Mouse (Mus musculus): ENCODE results near the gene Shisa5. TPM values are rescaled to one million over a fixed set of nuclear protein-coding genes. Genes with fewer than 3 reads are reported as not detected.

The Shisa5 gene
- total and polyA plus RNA-seq, 3 experiments, result 41.0 to 71.7 TPM; not detected in 1

- Histone ChIP-seq H3K9ac (ENCODE audit: control insufficient read depth, low read depth, low read length, poor library complexity, severe bottlenecking) (no peak overlapping the region), H3K27ac (ENCODE audit: control insufficient read depth, low read depth, low read length) (no peak overlapping the region), H3K4me3 (ENCODE audit: control insufficient read depth in 1 of 2, insufficient read depth in 1 of 2, low read depth in 2 of 2, low read length in 2 of 2) (no peak overlapping the region), H3K9me3 (replicated peaks; ENCODE audit: insufficient read depth, low read length) (no peaks in the 10 kb centered on the region), H3K27me3 (ENCODE audit: control insufficient read depth in 1 of 2, insufficient read depth in 2 of 2, low read length in 2 of 2) (no peaks in the 10 kb centered on the region), H3K36me3 (ENCODE audit: control insufficient read depth in 1 of 2, insufficient read depth in 2 of 2, low read length in 2 of 2) (peaks cover 7 to 8% of the 10 kb centered on the region in 2 experiments), H3K4me1 (ENCODE audit: control insufficient read depth in 1 of 2, insufficient read depth in 2 of 2, low read length in 2 of 2) (peaks cover 0 to 6% of the 10 kb centered on the region in 2 experiments; a peak in 1 of 4 replicates), H3K79me2 (ENCODE audit: control insufficient read depth, insufficient read depth, low read length, poor library complexity) (peaks cover 10% of the 10 kb centered on the region)
- DNase-seq (ENCODE audit: low read depth, low spot score), result no peak
- TF ChIP-seq USF2 (IDR thresholded peaks at IDR 0.05; ENCODE audit: borderline replicate concordance in 1 of 2, insufficient read depth in 1 of 2, low read depth in 1 of 2, low read length in 2 of 2), result no peak
- peak; percentile 33; the same call in 1 of the 2 replicates for TF ChIP-seq SMC3 (IDR thresholded peaks at IDR 0.05; ENCODE audit: low read depth, low read length)
- peak; percentile 4 for TF ChIP-seq RAD21 (IDR thresholded peaks at IDR 0.05; ENCODE audit: low read depth, low read length)
- TF ChIP-seq CTCF (IDR thresholded peaks at IDR 0.05 in 2 of 3, conservative IDR thresholded peaks at IDR 0.05 in 1 of 3; ENCODE audit: control insufficient read depth in 1 of 3, insufficient read depth in 1 of 3, low read depth in 2 of 3, low read length in 3 of 3, poor library complexity in 1 of 3, severe bottlenecking in 1 of 3), result peak in 1 of 3 experiments; percentile 28; a peak in 3 of 6 replicates
Measured at GRCm38 (mm10) chr9:109068095-109068735, 29.9 kb downstream of the Shisa5 start.

GRCm38 (mm10) chr9:109073661-109074573, 35.6 kb downstream of the Shisa5 start, which contains the start of gene Atrip:
TSS of gene Atrip (minus strand) at chr9:109074124.
- Histone ChIP-seq H3K9me3 (replicated peaks; ENCODE audit: insufficient read depth, low read length) (no peaks in the 10 kb centered on the region), H3K4me3 (ENCODE audit: control insufficient read depth in 1 of 2, insufficient read depth in 1 of 2, low read depth in 2 of 2, low read length in 2 of 2) (peak within 1 kb of the TSS; percentile 69 to 82), H3K27me3 (ENCODE audit: control insufficient read depth in 1 of 2, insufficient read depth in 2 of 2, low read length in 2 of 2) (no peaks in the 10 kb centered on the region), H3K79me2 (ENCODE audit: control insufficient read depth, insufficient read depth, low read length, poor library complexity) (peaks cover 22% of the 10 kb centered on the region), H3K27ac (ENCODE audit: control insufficient read depth, low read depth, low read length) (peak within 1 kb of the TSS; percentile 39), H3K4me1 (ENCODE audit: control insufficient read depth in 1 of 2, insufficient read depth in 2 of 2, low read length in 2 of 2) (peaks cover 6 to 17% of the 10 kb centered on the region in 2 experiments; a peak in 3 of 4 replicates), H3K36me3 (ENCODE audit: control insufficient read depth in 1 of 2, insufficient read depth in 2 of 2, low read length in 2 of 2) (peaks cover 6 to 15% of the 10 kb centered on the region in 2 experiments), H3K9ac (ENCODE audit: control insufficient read depth, low read depth, low read length, poor library complexity, severe bottlenecking) (peak within 1 kb of the TSS; percentile 86)
- peak; percentile 93 for DNase-seq (ENCODE audit: low read depth, low spot score)
- peak; percentile 59; the same call in 1 of the 2 replicates for TF ChIP-seq MYC (IDR thresholded peaks at IDR 0.05; ENCODE audit: low read depth, low read length)
- peak; percentile 86 for TF ChIP-seq SIN3A (IDR thresholded peaks at IDR 0.05; ENCODE audit: low read length)
- TF ChIP-seq POLR2AphosphoS5 (IDR thresholded peaks at IDR 0.05; ENCODE audit: borderline replicate concordance, low read depth, low read length), result no peak
- TF ChIP-seq USF2 (IDR thresholded peaks at IDR 0.05; ENCODE audit: borderline replicate concordance in 1 of 2, insufficient read depth in 1 of 2, low read depth in 1 of 2, low read length in 2 of 2), result no peak
- TF ChIP-seq UBTF (IDR thresholded peaks at IDR 0.05; ENCODE audit: borderline replicate concordance, insufficient read depth, low read depth, low read length), result 0 out of 2 replicates have a peak, but pooled peaks have one; percentile 60
- TF ChIP-seq CHD1 (IDR thresholded peaks at IDR 0.05; ENCODE audit: low read depth, low read length), result peak; percentile 3; the same call in 1 of the 2 replicates
- peak; percentile 86 for TF ChIP-seq HCFC1 (IDR thresholded peaks at IDR 0.05; ENCODE audit: low read depth, low read length)
- TF ChIP-seq NRF1 (IDR thresholded peaks at IDR 0.05; ENCODE audit: insufficient read depth, low read depth, low read length, poor library complexity, severe bottlenecking), result no peak
- no peak for TF ChIP-seq EP300 (IDR thresholded peaks at IDR 0.05; ENCODE audit: low read depth in 1 of 2, low read length in 2 of 2)
- TF ChIP-seq ZMIZ1 (IDR thresholded peaks at IDR 0.05; ENCODE audit: low read depth, low read length), result peak; percentile 79
- TF ChIP-seq ZKSCAN1 (IDR thresholded peaks at IDR 0.05; ENCODE audit: low read depth, low read length), result no peak; the same call in 1 of the 2 replicates
- TF ChIP-seq MAX (IDR thresholded peaks at IDR 0.05; ENCODE audit: low read length), result no peak; the same call in 1 of the 2 replicates
- TF ChIP-seq POLR2A (IDR thresholded peaks at IDR 0.05; ENCODE audit: control insufficient read depth in 1 of 2, insufficient read depth in 1 of 2, low read depth in 1 of 2, low read length in 2 of 2, poor library complexity in 1 of 2), result peak; percentile 79 to 90
- no peak for TF ChIP-seq CTCF (IDR thresholded peaks at IDR 0.05 in 2 of 3, conservative IDR thresholded peaks at IDR 0.05 in 1 of 3; ENCODE audit: control insufficient read depth in 1 of 3, insufficient read depth in 1 of 3, low read depth in 2 of 3, low read length in 3 of 3, poor library complexity in 1 of 3, severe bottlenecking in 1 of 3)
- no peak for TF ChIP-seq RCOR1 (IDR thresholded peaks at IDR 0.05; ENCODE audit: low read depth, low read length)
- TF ChIP-seq USF1 (IDR thresholded peaks at IDR 0.05; ENCODE audit: low read depth, low read length), result no peak
- TF ChIP-seq MXI1 (IDR thresholded peaks at IDR 0.05; ENCODE audit: low read depth, low read length), result peak; percentile 89
- TF ChIP-seq TCF12 (IDR thresholded peaks at IDR 0.05; ENCODE audit: low read depth, low read length), result 0 out of 2 replicates have a peak, but pooled peaks have one; percentile 12
- peak; percentile 55; the same call in 1 of the 2 replicates for TF ChIP-seq TBP (IDR thresholded peaks at IDR 0.05; ENCODE audit: low read depth, low read length)
- no peak for TF ChIP-seq CHD2 (IDR thresholded peaks at IDR 0.05; ENCODE audit: low read length)
- peak; percentile 57 for TF ChIP-seq ZNF384 (IDR thresholded peaks at IDR 0.05; ENCODE audit: low read depth, low read length)
- 0 out of 2 replicates have a peak, but pooled peaks have one; percentile 22 for TF ChIP-seq ELF1 (IDR thresholded peaks at IDR 0.05; ENCODE audit: low read depth, low read length)
- no peak for TF ChIP-seq GABPA (IDR thresholded peaks at IDR 0.05; ENCODE audit: low read depth, low read length)
- TF ChIP-seq ETS1 (IDR thresholded peaks at IDR 0.05; ENCODE audit: low read depth, low read length), result no peak

All from MEL (cell line).